Comparison of ENCODE assay signal across 14 mouse cellular contexts in genomic region chr10:80766161-80766815, GRCm38 (mm10). TPM values are rescaled to one million over a fixed set of nuclear protein-coding genes. Genes with fewer than 3 reads are reported as not detected.
DNase-seq lines count a peak whose midpoint lies in the region; ATAC-seq and TF ChIP-seq lines count a peak whose summit lies in the region.
"Had no signal": no experiment of that assay in that cellular context is flagged by ENCODE, and none has a peak within 500 bp of the region (broad histone marks: within the 10 kb centered on the region; RNA-seq: fewer than 3 reads in every experiment).

No protein-coding gene starts in this region.

- H3K9me3 ChIP-seq in forebrain, embryonic 10.5 days: no peaks in the 10 kb centered on the region
- no peaks in the 10 kb centered on the region for H3K9me3 ChIP-seq in forebrain, embryonic 12.5 days
- H3K9me3 ChIP-seq in E14TG2a.4 (ENCODE audit: low read length): no peaks in the 10 kb centered on the region
- H3K9me3 ChIP-seq: liver, embryonic 13.5 days; neural tube, embryonic 13.5 days had no signal

- H3K4me2 ChIP-seq in forebrain, embryonic 12.5 days: no peak overlapping the region
- H3K4me2 ChIP-seq: liver, embryonic 13.5 days; neural tube, embryonic 13.5 days had no signal

- no peak for TF ChIP-seq CTCF in E14TG2a.4 (conservative IDR thresholded peaks at IDR 0.05; ENCODE audit: low read length)
- TF ChIP-seq CTCF in lung, adult 2 months (IDR thresholded peaks at IDR 0.05; ENCODE audit: insufficient read depth, low read length): no peak

- TF ChIP-seq POLR2A in lung, adult 2 months (IDR thresholded peaks at IDR 0.05; ENCODE audit: borderline replicate concordance, extremely low read depth, low read depth, low read length): no peak

- H3K27me3 ChIP-seq in forebrain, embryonic 10.5 days (ENCODE audit: poor library complexity, severe bottlenecking): no peaks in the 10 kb centered on the region
- no peaks in the 10 kb centered on the region for H3K27me3 ChIP-seq in forebrain, embryonic 12.5 days
- H3K27me3 ChIP-seq in E14TG2a.4 (ENCODE audit: insufficient read depth, low read length): no peaks in the 10 kb centered on the region
- H3K27me3 ChIP-seq: liver, embryonic 13.5 days; neural tube, embryonic 13.5 days had no signal

- DNase-seq in forebrain, embryonic 10.5 days (ENCODE audit: extremely low spot score, low spot score): no peak
- peak; percentile 54 for DNase-seq in kidney, adult 18-20 months
- DNase-seq in lung, adult 2 months: peak; percentile 35
- no peak for DNase-seq in cerebellum, adult 8-10 months
- no peak for DNase-seq in gastrocnemius, postnatal 4 days (ENCODE audit: low spot score in 2 of 2)
- DNase-seq: liver, embryonic 13.5 days had no signal

- peaks cover 83% of the 10 kb centered on the region for H3K36me3 ChIP-seq in forebrain, embryonic 10.5 days (replicated peaks)
- peaks cover 64% of the 10 kb centered on the region for H3K36me3 ChIP-seq in forebrain, embryonic 12.5 days (replicated peaks)
- H3K36me3 ChIP-seq in E14TG2a.4 (ENCODE audit: insufficient read depth, low read length): peaks cover 95% of the 10 kb centered on the region

- no peak for ATAC-seq in forebrain, embryonic 12.5 days (ENCODE audit: low FRiP score)
- no peak for ATAC-seq in monocyte, adult 5-6 weeks (replicated peaks; ENCODE audit: insufficient number of reproducible peaks, low FRiP score, low TSS enrichment, poor library complexity, severe bottlenecking)
- ATAC-seq: activated CD4-positive, CD25-positive, alpha-beta regulatory T cell, adult 4 months; forebrain, embryonic 14.5 days; hindbrain, embryonic 16.5 days had no signal

- WGBS in forebrain, embryonic 10.5 days: 78% methylated on average over 10 of the region's 10 CpGs
- WGBS in forebrain, embryonic 12.5 days: 85% methylated on average over 10 of the region's 10 CpGs
- 69% methylated on average over 10 of the region's 10 CpGs for WGBS in lung, adult 2 months

- peaks cover 15% of the 10 kb centered on the region for H3K4me1 ChIP-seq in forebrain, embryonic 10.5 days
- peaks cover 5% of the 10 kb centered on the region; the same call in 1 of the 2 replicates for H3K4me1 ChIP-seq in forebrain, embryonic 12.5 days
- H3K4me1 ChIP-seq in E14TG2a.4 (replicated peaks; ENCODE audit: low read depth, low read length): peaks cover 65% of the 10 kb centered on the region
- H3K4me1 ChIP-seq in lung, adult 2 months (ENCODE audit: control insufficient read depth, insufficient read depth, low read length): peaks cover 4% of the 10 kb centered on the region; the same call in 1 of the 2 replicates

- H3K9ac ChIP-seq in forebrain, embryonic 12.5 days: no peak overlapping the region
- H3K9ac ChIP-seq: liver, embryonic 13.5 days; neural tube, embryonic 13.5 days had no signal

- H3K27ac ChIP-seq in forebrain, embryonic 10.5 days: 0 out of 2 replicates have a peak overlapping the region, but pooled peaks have one; percentile 35
- no peak overlapping the region; the same call in 1 of the 2 replicates for H3K27ac ChIP-seq in forebrain, embryonic 12.5 days
- H3K27ac ChIP-seq: liver, embryonic 13.5 days; neural tube, embryonic 13.5 days had no signal

- peak overlapping the region; percentile 9; the same call in 1 of the 2 replicates for H3K4me3 ChIP-seq in forebrain, embryonic 10.5 days
- H3K4me3 ChIP-seq in forebrain, embryonic 12.5 days (replicated peaks): no peak overlapping the region
- peak overlapping the region; percentile 39 for H3K4me3 ChIP-seq in E14TG2a.4 (replicated peaks; ENCODE audit: low read length)
- no peak overlapping the region for H3K4me3 ChIP-seq in lung, adult 2 months (replicated peaks; ENCODE audit: extremely low read depth, low read depth, low read length)
- H3K4me3 ChIP-seq: liver, embryonic 13.5 days; neural tube, embryonic 13.5 days had no signal

RNA-seq across cellular contexts. Expression of gene Dot1l, which starts 11.3 kb away (rescaled TPM):
- 20.8 and 21.7 TPM in 2 replicates for polyA plus RNA-seq in forebrain, embryonic 10.5 days (2016; fragmentation: Nextera tagmentation; extraction: Ambion mirVana)
- 27.6 and 28.2 TPM in 2 replicates for polyA plus RNA-seq in forebrain, embryonic 12.5 days (2016; fragmentation: Nextera tagmentation; extraction: Ambion mirVana)
- polyA plus RNA-seq in lung, adult 2 months (2012; rRNA removed): 29.9 and 43.0 TPM in 2 replicates
- 10 to 100 TPM; 50.5 to 61.2 TPM for total RNA-seq in gastrocnemius, postnatal 4 days (2021)
- total RNA-seq in monocyte, adult 5-6 weeks (2017): 5.2 to 17.7 TPM (median 6.3 TPM) in 3 replicates

RNA-seq across cellular contexts. Expression of gene Ap3d1, which starts 24.2 kb away (rescaled TPM):
- polyA plus RNA-seq in forebrain, embryonic 10.5 days (2016; fragmentation: Nextera tagmentation; extraction: Ambion mirVana): 58.2 and 58.7 TPM in 2 replicates
- 87.5 and 89.3 TPM in 2 replicates for polyA plus RNA-seq in forebrain, embryonic 12.5 days (2016; fragmentation: Nextera tagmentation; extraction: Ambion mirVana)
- polyA plus RNA-seq in lung, adult 2 months (2012; rRNA removed): 111 and 136 TPM in 2 replicates
- total RNA-seq in gastrocnemius, postnatal 4 days (2021): 10 to 100 TPM; 52.1 to 58.7 TPM
- total RNA-seq in monocyte, adult 5-6 weeks (2017): 65.5 to 110 TPM (median 103 TPM) in 3 replicates

RNA-seq across cellular contexts. Expression of gene Sf3a2, which starts 31.7 kb away (rescaled TPM):
- 110 and 118 TPM in 2 replicates for polyA plus RNA-seq in forebrain, embryonic 10.5 days (2016; fragmentation: Nextera tagmentation; extraction: Ambion mirVana)
- polyA plus RNA-seq in forebrain, embryonic 12.5 days (2016; fragmentation: Nextera tagmentation; extraction: Ambion mirVana): 77.1 and 89.4 TPM in 2 replicates
- 35.7 and 38.7 TPM in 2 replicates for polyA plus RNA-seq in lung, adult 2 months (2012; rRNA removed)
- total RNA-seq in gastrocnemius, postnatal 4 days (2021): 10 to 100 TPM; 47.1 to 55.8 TPM
- total RNA-seq in monocyte, adult 5-6 weeks (2017): 9.4 to 23.3 TPM (median 10.7 TPM) in 3 replicates

RNA-seq across cellular contexts. Expression of gene Plekhj1, which starts 32.1 kb away (rescaled TPM):
- polyA plus RNA-seq in forebrain, embryonic 10.5 days (2016; fragmentation: Nextera tagmentation; extraction: Ambion mirVana): 196 and 197 TPM in 2 replicates
- polyA plus RNA-seq in forebrain, embryonic 12.5 days (2016; fragmentation: Nextera tagmentation; extraction: Ambion mirVana): 152 and 156 TPM in 2 replicates
- polyA plus RNA-seq in lung, adult 2 months (2012; rRNA removed): 51.2 and 58.8 TPM in 2 replicates
- total RNA-seq in gastrocnemius, postnatal 4 days (2021): 10 to 100 TPM; 41.7 to 43.0 TPM
- total RNA-seq in monocyte, adult 5-6 weeks (2017): 29.4 to 59.3 TPM (median 41.3 TPM) in 3 replicates

RNA-seq across cellular contexts. Expression of gene Amh, which starts 38.8 kb away (rescaled TPM):
- 0.09 TPM in 2 replicates for polyA plus RNA-seq in forebrain, embryonic 10.5 days (2016; fragmentation: Nextera tagmentation; extraction: Ambion mirVana)
- polyA plus RNA-seq in forebrain, embryonic 12.5 days (2016; fragmentation: Nextera tagmentation; extraction: Ambion mirVana): 0.15 TPM in 1 of 2 replicates, not detected in the other
- polyA plus RNA-seq in lung, adult 2 months (2012; rRNA removed): 0.62 and 1.3 TPM in 2 replicates
- total RNA-seq in gastrocnemius, postnatal 4 days (2021): under 1 TPM; 0.86 to 0.93 TPM
- total RNA-seq in monocyte, adult 5-6 weeks (2017): not detected in 3 replicates
- total RNA-seq: common myeloid progenitor, adult 5-6 weeks had no signal
- polyA plus RNA-seq: activated CD4-positive, CD25-positive, alpha-beta regulatory T cell, adult 4 months; hindbrain, embryonic 16.5 days; liver, embryonic 13.5 days had no signal

Comparison
In these comparisons a context has a peak if more than half of its experiments do, and no peak if none do; other contexts are left out.
1. H3K4me3 ChIP-seq: peak in forebrain, embryonic 10.5 days (single experiment) and E14TG2a.4 (single experiment); none in forebrain, embryonic 12.5 days (single experiment) and lung, adult 2 months (single experiment).
2. DNase-seq: peak in kidney, adult 18-20 months (single experiment) and lung, adult 2 months (single experiment); none in forebrain, embryonic 10.5 days (single experiment), cerebellum, adult 8-10 months (single experiment) and gastrocnemius, postnatal 4 days (0 of 2).